Mouse (Mus musculus): ENCODE data around the gene Inhbc. TPM values are rescaled to one million over a fixed set of nuclear protein-coding genes. Genes with fewer than 3 reads are reported as not detected.

Gene Inhbc
- not detected for total RNA-seq (2023)

GRCm38 (mm10) chr10:127369834-127370820 lies at the start of gene Inhbc:
Gene Inhbc, minus strand, starts transcription at chr10:127370431.

GRCm38 (mm10) chr10:127380251-127380691 lies 10.0 kb upstream of the Inhbc start, which contains the start of gene R3hdm2:
Gene R3hdm2, plus strand, starts transcription at chr10:127380327.

DNA sequence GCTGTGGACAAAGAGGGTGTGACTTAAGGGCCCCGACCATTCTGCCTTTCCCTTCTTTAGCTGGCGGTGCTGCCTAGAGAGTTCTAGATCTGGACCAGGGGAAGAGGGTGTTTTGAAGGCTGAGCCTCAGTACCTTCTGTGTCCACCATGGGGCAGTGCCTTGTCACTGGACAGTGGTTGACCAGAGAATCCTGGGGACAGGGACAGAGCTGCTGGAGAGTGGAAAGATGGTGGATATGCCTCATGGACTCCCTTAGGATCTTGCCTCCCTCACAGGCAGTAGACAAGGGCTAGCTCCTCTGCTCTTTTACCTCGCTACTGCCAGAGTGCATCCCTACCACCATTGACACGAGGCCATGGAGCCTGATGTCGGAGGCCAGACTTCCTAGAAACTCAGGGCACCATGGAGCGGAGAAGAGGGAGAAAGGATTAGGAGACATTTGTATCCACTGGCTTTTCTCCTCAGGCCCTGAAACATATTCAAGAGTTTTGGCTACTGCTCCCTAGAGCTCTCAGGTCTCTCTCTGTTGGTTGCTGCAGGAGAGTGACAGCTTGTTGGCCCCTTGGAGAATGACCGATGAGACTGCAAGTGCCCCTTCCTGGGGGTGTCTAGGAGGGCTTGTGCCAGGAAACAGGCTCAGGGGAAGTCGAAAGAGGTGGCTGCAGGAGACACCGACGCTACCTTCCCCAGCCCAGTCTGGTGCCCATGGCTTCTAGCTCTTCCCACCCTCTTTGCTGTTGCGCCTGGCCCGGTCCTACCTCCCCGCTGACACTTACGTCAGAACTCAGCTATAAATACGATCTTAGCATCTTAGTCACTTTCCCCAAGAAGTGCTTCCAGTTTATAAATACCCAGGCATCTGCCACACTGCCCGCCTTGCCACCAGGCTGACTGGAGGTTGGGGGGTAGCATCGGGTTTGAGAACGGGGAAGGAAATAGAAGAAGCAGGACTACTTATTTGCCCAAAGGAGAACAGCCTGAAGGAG lies 16.0 kb downstream of the Inhbc start, which contains the start of gene Inhbe:
Inhbe (minus strand) TSS at position 503 of the 987 bp plus-strand sequence.

DNA sequence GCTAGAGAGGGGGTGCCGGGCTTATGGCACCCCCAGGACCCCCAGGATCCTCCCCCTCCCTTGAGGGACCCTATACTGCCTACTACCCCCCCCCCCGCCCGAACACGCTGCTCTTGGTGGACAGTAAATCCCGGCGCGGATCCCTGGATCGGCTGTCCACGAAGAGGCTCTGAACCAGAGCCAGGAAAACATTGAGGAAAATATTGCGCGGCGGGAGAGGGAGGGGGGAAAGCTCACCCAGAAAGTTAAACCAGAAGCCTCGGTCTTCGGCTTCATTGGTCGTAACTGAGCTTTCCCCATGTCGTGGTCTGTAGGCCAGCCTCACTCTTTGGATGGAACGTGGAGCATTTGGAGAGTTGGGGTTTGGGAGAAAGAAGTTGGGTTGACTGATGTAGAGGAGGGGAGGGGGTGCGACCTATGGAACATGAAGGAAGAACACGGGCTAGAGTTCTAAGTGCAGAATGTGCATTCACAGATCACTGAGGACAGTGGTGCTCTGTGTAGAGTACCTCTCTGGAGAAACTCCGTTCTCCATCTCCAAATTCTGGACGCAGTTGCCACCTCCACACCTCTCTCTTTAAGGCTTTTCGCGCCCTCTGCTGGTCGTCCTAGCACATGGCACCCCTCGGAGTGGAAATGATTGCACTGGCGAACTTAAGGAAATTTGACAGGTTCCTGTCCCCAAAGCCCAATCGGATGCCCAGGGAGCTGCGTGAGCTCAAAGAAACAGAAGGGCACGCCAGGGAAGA lies 28.2 kb downstream of the Inhbc start, which contains the start of gene Gli1:
Gli1 (minus strand) TSS at position 84 of the 749 bp plus-strand sequence.

GRCm38 (mm10) chr10:127321621-127322020 lies 48.6 kb downstream of the Inhbc start, which contains the start of gene Arhgap9:
Gene Arhgap9, plus strand, starts transcription at chr10:127321964.

DNA sequence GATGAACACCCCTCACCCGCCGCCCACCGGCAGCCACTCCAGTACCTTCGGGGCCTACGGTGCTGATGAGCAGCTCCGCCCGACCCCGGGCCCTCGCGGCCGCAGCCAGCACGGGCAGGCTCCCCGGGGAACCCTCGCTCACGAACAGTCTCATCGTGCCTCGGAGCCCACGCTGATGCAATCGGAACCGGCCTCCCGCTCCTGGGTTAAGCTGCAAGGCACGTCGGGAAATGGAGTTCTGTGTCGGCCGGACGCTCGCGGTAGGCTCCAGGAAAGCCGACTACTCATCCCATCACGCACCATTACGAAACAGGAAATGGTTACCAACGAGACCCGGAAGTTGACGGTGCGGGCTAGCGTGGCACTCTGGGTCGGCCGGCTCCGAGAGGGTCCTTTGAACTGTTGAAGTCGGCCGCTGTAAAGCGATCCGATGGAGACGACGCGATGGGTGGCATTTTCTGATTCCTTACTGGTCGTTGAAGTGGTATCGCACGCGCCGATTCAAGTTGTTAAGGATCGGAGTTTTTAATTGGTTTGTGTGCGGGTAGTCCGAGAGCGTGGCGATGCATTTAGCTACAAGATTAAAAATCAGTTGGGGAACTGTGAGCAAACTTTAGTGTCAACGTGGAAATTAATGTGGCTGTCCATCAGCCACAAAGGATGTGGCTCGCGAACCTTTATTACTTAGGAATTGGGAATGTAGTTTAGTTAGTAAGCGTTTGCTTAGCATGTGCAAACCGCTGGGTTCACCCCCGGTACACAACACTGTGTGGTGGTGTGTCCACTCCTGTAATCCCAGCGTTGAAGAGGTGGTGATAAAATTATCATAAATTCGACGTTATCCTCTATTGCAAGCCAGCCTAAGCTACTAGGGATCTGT lies 58.5 kb downstream of the Inhbc start, which contains the start of gene Mars:
Mars (minus strand) TSS at position 311 of the 880 bp plus-strand sequence.

Other genes with a start within 250 kb of the Inhbc start
- 10 to 100 TPM; 79.7 to 83.4 TPM for gene Os9, start 249.3 kb downstream of the Inhbc start, total RNA-seq (2023)
- 100 to 1,000 TPM; 434 to 483 TPM for gene B4galnt1, start 205.2 kb downstream of the Inhbc start, total RNA-seq (2023)
- not detected for gene Slc26a10, start 189.8 kb downstream of the Inhbc start, total RNA-seq (2023)
- 1 to 10 TPM in 1 of 2 experiments, not detected in 1; 1.1 TPM for gene Arhgef25, start 180.3 kb downstream of the Inhbc start, total RNA-seq (2023)
- gene Dtx3, start 174.7 kb downstream of the Inhbc start, total RNA-seq (2023), result 10 to 100 TPM; 53.3 to 57.1 TPM
- 10 to 100 TPM; 58.1 to 60.8 TPM for gene Pip4k2c, start 158.8 kb downstream of the Inhbc start, total RNA-seq (2023)
- gene Kif5a, start 107.1 kb downstream of the Inhbc start, total RNA-seq (2023), result under 1 TPM; 0.23 to 0.53 TPM
- 100 to 1,000 TPM; 116 to 118 TPM for gene Dctn2, start 104.1 kb downstream of the Inhbc start, total RNA-seq (2023)
- gene Mbd6, start 81.4 kb downstream of the Inhbc start, total RNA-seq (2023), result 100 to 1,000 TPM; 106 to 117 TPM
- gene Mars, start 58.6 kb downstream of the Inhbc start, total RNA-seq (2023), result 10 to 100 TPM; 48.7 to 68.6 TPM
- 100 to 1,000 TPM; 109 to 140 TPM for gene Arhgap9, start 48.5 kb downstream of the Inhbc start, total RNA-seq (2023)
- gene Gli1, start 28.5 kb downstream of the Inhbc start, total RNA-seq (2023), result not detected
- gene Inhbe, start 16.0 kb downstream of the Inhbc start, total RNA-seq (2023), result not detected
- gene R3hdm2, start 9.9 kb upstream of the Inhbc start, total RNA-seq (2023), result 100 to 1,000 TPM; 101 to 123 TPM
- 10 to 100 TPM in 1 of 2 experiments, 1 to 10 TPM in 1; 5.6 to 15.4 TPM for gene Stac3, start 131.3 kb upstream of the Inhbc start, total RNA-seq (2023)
- not detected for gene Ndufa4l2, start 144.5 kb upstream of the Inhbc start, total RNA-seq (2023)
- 10 to 100 TPM; 69.2 to 72.0 TPM for gene Shmt2, start 152.0 kb upstream of the Inhbc start, total RNA-seq (2023)
- not detected for gene Nxph4, start 164.1 kb upstream of the Inhbc start, total RNA-seq (2023)

All from B cell, adult 67 days (primary cell).